Mouse (Mus musculus) cerebellum, adult 2 months (tissue): ENCODE measurements around the gene Mgat1. TPM values are rescaled to one million over a fixed set of nuclear protein-coding genes. Genes with fewer than 3 reads are reported as not detected.

ENCODE experiments used
- DNase-seq, 2 experiments: peaks; one replicate each; pipeline ENCODE4 v3.0.0; 2021
- H3K27ac ChIP-seq: fragments of 200-500 bp; 2 replicates; pipeline ENCODE4 v1.5.1; 2012; ENCODE audit warnings: low read length, control low read depth, inconsistent platforms; ENCODE audit not compliant: insufficient read depth
- H3K27me3 ChIP-seq: fragments of 200-500 bp; 2 replicates; pipeline ENCODE4 v1.6.1; 2012; ENCODE audit warnings: inconsistent platforms, mild to moderate bottlenecking, low read length, moderate library complexity; ENCODE audit not compliant: control insufficient read depth, insufficient read depth
- H3K4me1 ChIP-seq: fragments of 200-500 bp; 2 replicates; pipeline ENCODE4 v1.6.1; 2011; ENCODE audit warnings: low read length; ENCODE audit not compliant: control insufficient read depth, insufficient read depth
- H3K4me3 ChIP-seq: fragments of 200-500 bp; replicated peaks from 2 replicates; pipeline ENCODE3; 2011; ENCODE audit warnings: mild to moderate bottlenecking, low read depth, low read length, control low read depth; ENCODE audit not compliant: insufficient read depth
- CTCF ChIP-seq: fragments of 200-500 bp; IDR thresholded peaks from 2 replicates; pipeline ENCODE4 v1.5.1; 2011; ENCODE audit warnings: low read depth, mild to moderate bottlenecking, control low read depth, low read length, moderate library complexity, borderline replicate concordance; ENCODE audit not compliant: insufficient read depth
- POLR2A ChIP-seq: fragments of 200-500 bp; IDR thresholded peaks from 2 replicates; pipeline ENCODE4 v1.6.1; 2011; ENCODE audit warnings: low read length, control low read depth, borderline replicate concordance; ENCODE audit not compliant: insufficient read depth
- WGBS: fragments of 180-500 bp; shearing (Covaris S2); methylation state at CpG from one replicate; pipeline ENCODE4 v1.1.7; 2018; 5-methylcytosine and 5-hydroxymethylcytosine counted together
- polyA plus RNA-seq: library from polyadenylated mRNA; depleted of rRNA; stranded (reverse); fragments of >200 nt; gene quantifications from 2 replicates; pipeline ENCODE4 v1.2.3, GENCODE M21; 2012

The Mgat1 gene
- polyA plus RNA-seq, 1 experiment: 61.2 TPM

DNA sequence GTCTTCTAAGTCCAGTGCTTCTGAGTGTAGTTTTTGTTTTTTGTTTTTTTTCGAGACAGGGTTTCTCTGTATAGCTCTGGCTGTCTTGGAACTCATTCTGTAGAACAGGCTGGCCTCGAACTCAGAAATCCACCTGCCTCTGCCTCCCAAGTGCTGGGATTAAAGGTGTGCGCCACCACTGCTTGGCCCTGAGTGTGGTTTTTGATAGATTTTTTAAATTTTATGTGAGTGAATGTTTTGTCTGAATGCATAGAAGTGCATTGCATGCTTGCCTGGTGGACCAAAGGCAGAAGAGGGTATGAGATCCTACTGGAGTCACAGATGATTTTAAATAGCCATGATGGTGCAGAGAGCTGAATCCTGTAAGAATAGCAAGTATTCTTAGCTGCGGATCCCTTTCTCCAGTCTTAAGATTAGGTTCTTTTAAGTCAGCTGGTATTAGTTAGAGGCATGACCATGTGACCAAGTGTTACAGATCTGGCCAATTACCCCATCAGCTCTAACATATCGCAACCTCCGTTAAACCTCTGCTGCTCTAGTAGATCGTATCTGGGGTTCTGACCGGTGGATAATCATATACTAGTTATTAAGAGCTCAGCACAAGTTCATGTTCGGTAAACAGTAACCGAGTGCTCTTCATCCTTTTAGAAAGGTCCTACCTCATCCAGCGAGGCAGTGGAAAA, 906 bp upstream of the Mgat1 start:
- no peaks in the 10 kb centered on the region for H3K27me3 ChIP-seq
- TF ChIP-seq CTCF: no peak
- no peak for TF ChIP-seq POLR2A
- 21% methylated on average over 11 of the region's 11 CpGs for WGBS
- no peak for DNase-seq
- H3K4me1 ChIP-seq: peaks cover 4% of the 10 kb centered on the region; the same call in 1 of the 2 replicates
- H3K27ac ChIP-seq: peak overlapping the region; percentile 50; the same call in 1 of the 2 replicates
- peak overlapping the region; percentile 74 for H3K4me3 ChIP-seq

DNA sequence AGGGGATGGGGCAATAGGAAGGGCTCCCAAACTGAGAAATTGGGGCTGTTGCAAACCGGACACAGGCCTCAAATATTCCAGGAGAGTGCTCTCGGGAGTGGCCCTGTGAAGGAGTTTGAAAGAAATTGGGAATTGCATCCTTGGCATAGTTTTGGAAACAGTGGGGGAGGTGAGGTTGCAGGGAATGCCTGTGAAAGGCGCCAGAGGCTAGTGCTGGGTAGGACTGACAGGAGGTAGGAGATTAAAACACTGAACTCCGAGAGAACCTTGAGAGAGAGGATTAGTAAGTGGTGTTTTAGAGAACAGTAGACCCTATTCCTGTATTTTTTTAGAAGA, 572 bp downstream of the Mgat1 start:
- under 1% methylated on average over 4 of the region's 4 CpGs for WGBS
- TF ChIP-seq CTCF (no peak), POLR2A (no peak)
- Histone ChIP-seq H3K27me3 (no peaks in the 10 kb centered on the region), H3K4me3 (peak overlapping the region; percentile 74), H3K27ac (peak overlapping the region; percentile 79), H3K4me1 (peaks cover 4% of the 10 kb centered on the region; the same call in 1 of the 2 replicates)
- DNase-seq: no peak

DNA sequence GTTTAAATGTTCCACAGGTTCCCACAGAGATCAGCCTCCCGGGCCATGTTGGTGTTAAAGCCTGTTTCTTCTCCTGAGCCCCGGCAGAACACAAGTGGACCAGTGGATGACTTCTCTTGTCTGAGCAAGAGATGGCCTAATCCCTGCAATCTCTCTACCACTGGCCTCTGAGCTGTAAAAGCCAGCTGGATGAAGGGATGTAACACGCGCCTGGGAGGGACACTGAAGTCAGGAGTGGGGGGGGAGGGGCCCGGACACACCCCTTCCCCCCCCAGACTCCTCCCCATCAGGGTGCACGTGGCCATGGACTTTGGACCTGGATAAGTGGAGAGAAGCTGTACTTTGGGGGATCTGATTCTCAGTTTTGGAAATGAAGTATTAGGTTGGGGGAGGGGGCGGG, 1.2 kb downstream of the Mgat1 start:
- Histone ChIP-seq H3K4me1 (peaks cover 4% of the 10 kb centered on the region; the same call in 1 of the 2 replicates), H3K27ac (no peak overlapping the region), H3K4me3 (no peak overlapping the region), H3K27me3 (no peaks in the 10 kb centered on the region)
- peak in 1 of 2 experiments; percentile 14 for DNase-seq
- WGBS: 34% methylated on average over 7 of the region's 7 CpGs
- TF ChIP-seq CTCF (no peak), POLR2A (no peak)

DNA sequence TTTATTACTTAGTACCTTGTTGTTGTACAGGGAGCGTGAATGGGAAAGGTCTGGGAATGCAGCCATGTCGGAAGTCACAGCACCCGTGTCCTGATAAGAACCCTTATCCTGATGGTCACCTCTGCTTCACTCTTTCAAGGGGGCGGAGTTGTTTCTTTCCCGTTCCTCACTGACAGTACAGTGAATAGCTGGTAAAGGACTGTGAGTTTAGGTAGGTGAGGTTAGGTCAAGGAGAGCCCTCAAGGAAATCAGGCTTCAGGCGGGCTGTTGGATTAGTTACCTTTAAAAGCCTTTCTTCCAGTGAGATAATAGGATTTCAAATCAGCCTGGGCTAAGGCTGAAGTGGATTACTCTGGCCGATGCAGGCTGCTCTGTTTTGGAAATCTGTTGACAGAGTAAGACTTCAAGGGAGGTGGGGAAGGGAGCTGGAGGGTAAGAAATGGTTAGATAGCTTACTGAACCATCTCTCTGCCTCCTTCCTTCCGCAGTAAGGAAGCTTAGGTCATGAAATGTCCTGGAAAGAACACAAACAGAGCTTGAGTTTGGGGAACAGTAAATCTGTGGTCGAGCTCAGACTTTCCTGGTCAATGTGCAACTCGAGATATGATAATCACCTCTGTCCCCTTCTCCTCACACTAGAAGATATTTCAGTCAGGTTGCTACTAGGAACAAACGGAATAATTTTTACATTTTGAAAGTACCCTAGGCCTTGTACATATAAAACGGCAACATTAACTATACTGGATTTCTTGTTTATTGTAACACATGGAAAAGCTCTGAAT, 1.8 kb downstream of the Mgat1 start:
- no peaks in the 10 kb centered on the region for H3K27me3 ChIP-seq
- peaks cover 4% of the 10 kb centered on the region; the same call in 1 of the 2 replicates for H3K4me1 ChIP-seq
- no peak overlapping the region for H3K4me3 ChIP-seq
- 51% methylated on average over 12 of the region's 12 CpGs for WGBS
- no peak overlapping the region for H3K27ac ChIP-seq
- DNase-seq: no peak
- TF ChIP-seq POLR2A (no peak), CTCF (no peak)

DNA sequence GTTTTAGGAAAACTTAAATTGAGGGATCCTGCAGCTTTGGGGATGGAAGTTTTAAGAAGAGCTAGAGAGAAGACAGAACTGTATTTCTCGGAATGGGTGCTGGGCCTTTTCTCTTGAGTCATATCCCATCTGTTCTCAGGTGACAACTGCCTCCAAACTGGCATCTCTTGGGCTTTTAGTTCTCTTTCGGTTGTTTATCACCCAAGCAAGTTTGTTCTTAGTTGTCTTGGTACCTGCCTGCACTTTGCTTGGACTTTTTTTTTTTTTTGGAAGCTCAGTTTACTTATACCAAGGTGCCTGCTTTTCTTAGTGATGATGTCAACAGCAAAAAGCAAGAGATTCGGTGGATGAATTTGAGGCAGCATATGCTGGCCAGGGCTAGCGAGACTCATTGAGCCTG, 2.5 kb downstream of the Mgat1 start:
- no peaks in the 10 kb centered on the region for H3K27me3 ChIP-seq
- no peak overlapping the region for H3K27ac ChIP-seq
- no peak overlapping the region for H3K4me3 ChIP-seq
- WGBS: 81% methylated on average over 4 of the region's 4 CpGs
- H3K4me1 ChIP-seq: peaks cover 4% of the 10 kb centered on the region; the same call in 1 of the 2 replicates
- DNase-seq: no peak
- TF ChIP-seq POLR2A (no peak), CTCF (no peak)

- Histone ChIP-seq H3K4me3 (no peak overlapping the region), H3K4me1 (peaks cover 4% of the 10 kb centered on the region; the same call in 1 of the 2 replicates), H3K27ac (no peak overlapping the region), H3K27me3 (no peaks in the 10 kb centered on the region)
- no peak for DNase-seq
- no peak for TF ChIP-seq CTCF
- no peak for TF ChIP-seq POLR2A
- WGBS: 80% methylated on average over 2 of the region's 2 CpGs
Observed at GRCm38 (mm10) chr11:49247255-49247654, 3.3 kb downstream of the Mgat1 start.

DNA sequence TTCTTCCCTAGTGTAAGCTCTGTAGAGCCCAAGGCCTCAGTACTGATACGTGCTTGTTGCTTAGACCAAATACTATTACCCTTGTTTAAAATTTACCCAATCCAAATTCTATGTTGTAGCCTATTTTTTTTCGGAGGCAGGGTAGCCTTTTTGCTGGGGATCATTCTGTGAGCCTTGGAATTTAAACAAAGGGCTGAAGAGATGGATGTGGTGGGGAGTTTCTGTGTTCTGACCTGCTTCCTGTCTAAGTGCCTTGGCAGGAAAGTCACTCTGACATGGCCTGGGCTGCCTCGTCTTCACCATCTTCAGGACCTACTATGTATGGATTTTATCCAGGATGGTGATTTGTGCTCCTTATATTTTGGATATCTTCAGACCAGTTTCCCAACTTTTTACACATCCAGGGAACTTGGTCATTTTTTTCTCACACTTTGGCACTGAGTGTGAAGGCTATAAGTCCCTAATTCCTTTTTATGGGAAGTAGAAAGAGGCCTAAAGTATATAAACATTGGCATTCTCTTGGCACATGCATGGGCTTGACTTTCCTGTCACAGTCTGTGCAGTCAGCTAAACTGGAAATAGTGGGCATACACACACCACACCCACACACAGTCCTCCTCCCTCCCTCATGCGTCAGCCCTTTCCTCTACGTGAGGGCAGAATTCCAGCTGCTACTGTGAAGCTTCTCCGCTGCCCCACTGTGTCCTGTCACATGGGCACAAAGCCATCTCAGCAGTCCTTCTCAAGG, 4.4 kb downstream of the Mgat1 start:
- TF ChIP-seq POLR2A (no peak), CTCF (no peak)
- H3K27me3 ChIP-seq: no peaks in the 10 kb centered on the region
- H3K4me3 ChIP-seq: no peak overlapping the region
- peak in 1 of 2 experiments; percentile 31 for DNase-seq
- H3K4me1 ChIP-seq: peaks cover 4% of the 10 kb centered on the region; the same call in 1 of the 2 replicates
- WGBS: 42% methylated on average over 6 of the region's 6 CpGs
- no peak overlapping the region for H3K27ac ChIP-seq
